Mouse (Mus musculus): ENCODE measurements around the gene Dlg5.

- TF ChIP-seq GATA1 (IDR thresholded peaks at IDR 0.05; ENCODE audit: borderline replicate concordance, low read length) = no peak
- no peak for TF ChIP-seq FLI1 (IDR thresholded peaks at IDR 0.05; ENCODE audit: low read length)
Measured at GRCm38 (mm10) chr14:24240831-24241230, 4.9 kb downstream of the Dlg5 start.
